9 mouse cellular contexts compared by ENCODE assay signal in genomic region chr12:12356463-12356862, GRCm38 (mm10).
A peak's percentile ranks its signal among the peaks of the same experiment; 100 is the strongest.
DNase-seq lines count a peak whose midpoint lies in the region; ATAC-seq lines count a peak whose summit lies in the region.
"Had no signal": no experiment of that assay in that cellular context is flagged by ENCODE, and none has a peak within 500 bp of the region (broad histone marks: within the 10 kb centered on the region; RNA-seq: fewer than 3 reads in every experiment).

No protein-coding gene starts in this region.

- WGBS in forebrain, embryonic 15.5 days, result 27% methylated on average over 1 of the region's 1 CpGs
- 71% methylated on average over 1 of the region's 1 CpGs for WGBS in forebrain, embryonic 11.5 days
- WGBS in limb, embryonic 10.5 days, result 81% methylated on average over 1 of the region's 1 CpGs

- peak; percentile 30; the same call in 1 of the 2 replicates for ATAC-seq in forebrain, embryonic 15.5 days (replicated peaks)
- ATAC-seq in forebrain, embryonic 11.5 days (replicated peaks; ENCODE audit: low FRiP score), result no peak

- peaks cover 15% of the 10 kb centered on the region; the same call in 1 of the 2 replicates for H3K36me3 ChIP-seq in forebrain, embryonic 15.5 days
- no peaks in the 10 kb centered on the region for H3K36me3 ChIP-seq in forebrain, embryonic 11.5 days (ENCODE audit: control insufficient read depth, insufficient read depth, low read length)
- no peaks in the 10 kb centered on the region for H3K36me3 ChIP-seq in limb, embryonic 10.5 days

- no peak overlapping the region for H3K4me2 ChIP-seq in forebrain, embryonic 15.5 days (replicated peaks)
- H3K4me2 ChIP-seq in forebrain, embryonic 11.5 days (ENCODE audit: low read depth, low read length, severe bottlenecking), result no peak overlapping the region

- no peaks in the 10 kb centered on the region for H3K27me3 ChIP-seq in forebrain, embryonic 15.5 days
- H3K27me3 ChIP-seq in forebrain, embryonic 11.5 days (ENCODE audit: control insufficient read depth, insufficient read depth, low read length), result no peaks in the 10 kb centered on the region
- no peaks in the 10 kb centered on the region for H3K27me3 ChIP-seq in limb, embryonic 10.5 days (ENCODE audit: low read depth, poor library complexity, severe bottlenecking)

- H3K4me1 ChIP-seq in forebrain, embryonic 15.5 days, result peaks cover 9% of the 10 kb centered on the region; the same call in 1 of the 2 replicates
- H3K4me1 ChIP-seq in forebrain, embryonic 11.5 days (replicated peaks; ENCODE audit: control insufficient read depth, insufficient read depth, low read length), result no peaks in the 10 kb centered on the region
- no peaks in the 10 kb centered on the region for H3K4me1 ChIP-seq in limb, embryonic 10.5 days

- no peak overlapping the region for H3K4me3 ChIP-seq in forebrain, embryonic 15.5 days
- no peak overlapping the region for H3K4me3 ChIP-seq in forebrain, embryonic 11.5 days (ENCODE audit: low read depth, low read length)
- no peak overlapping the region for H3K4me3 ChIP-seq in limb, embryonic 10.5 days

- DNase-seq in forebrain, embryonic 11.5 days (ENCODE audit: low spot score), result no peak
- peak; percentile 78 for DNase-seq in Muller cell, postnatal 12 days (ENCODE audit: inconsistent ontology term)
- peak; percentile 53 to 63 for DNase-seq in cerebellum, postnatal 36 days
- peak; percentile 58 for DNase-seq in heart, postnatal 4 days
- DNase-seq in MN1 (ENCODE audit: low spot score), result no peak
- DNase-seq in limb, embryonic 10.5 days (ENCODE audit: low spot score), result no peak
- no peak for DNase-seq in c-Kit-positive CD71-positive TER-119-positive erythroid progenitor cells, embryonic 14.5 days (ENCODE audit: low spot score)
- DNase-seq: kidney, adult 18-20 months had no signal

- no peaks in the 10 kb centered on the region for H3K9me3 ChIP-seq in forebrain, embryonic 15.5 days
- no peaks in the 10 kb centered on the region for H3K9me3 ChIP-seq in forebrain, embryonic 11.5 days (ENCODE audit: control insufficient read depth, low read length)
- no peaks in the 10 kb centered on the region for H3K9me3 ChIP-seq in limb, embryonic 10.5 days (replicated peaks)

- no peak overlapping the region for H3K9ac ChIP-seq in forebrain, embryonic 15.5 days (replicated peaks)
- H3K9ac ChIP-seq in forebrain, embryonic 11.5 days (ENCODE audit: low read length), result no peak overlapping the region

- no peak overlapping the region for H3K27ac ChIP-seq in forebrain, embryonic 15.5 days (replicated peaks)
- H3K27ac ChIP-seq in forebrain, embryonic 11.5 days (ENCODE audit: low read depth, low read length), result no peak overlapping the region
- H3K27ac ChIP-seq in limb, embryonic 10.5 days, result no peak overlapping the region

Comparison
In these comparisons a context has a peak if more than half of its experiments do, and no peak if none do; other contexts are left out.
1. DNase-seq: peak in Muller cell, postnatal 12 days (single experiment), cerebellum, postnatal 36 days (2 of 2) and heart, postnatal 4 days (single experiment); none in forebrain, embryonic 11.5 days (single experiment), MN1 (single experiment), limb, embryonic 10.5 days (single experiment) and c-Kit-positive CD71-positive TER-119-positive erythroid progenitor cells, embryonic 14.5 days (single experiment).